Mouse (Mus musculus): ENCODE results near the gene Pkig.

DNA sequence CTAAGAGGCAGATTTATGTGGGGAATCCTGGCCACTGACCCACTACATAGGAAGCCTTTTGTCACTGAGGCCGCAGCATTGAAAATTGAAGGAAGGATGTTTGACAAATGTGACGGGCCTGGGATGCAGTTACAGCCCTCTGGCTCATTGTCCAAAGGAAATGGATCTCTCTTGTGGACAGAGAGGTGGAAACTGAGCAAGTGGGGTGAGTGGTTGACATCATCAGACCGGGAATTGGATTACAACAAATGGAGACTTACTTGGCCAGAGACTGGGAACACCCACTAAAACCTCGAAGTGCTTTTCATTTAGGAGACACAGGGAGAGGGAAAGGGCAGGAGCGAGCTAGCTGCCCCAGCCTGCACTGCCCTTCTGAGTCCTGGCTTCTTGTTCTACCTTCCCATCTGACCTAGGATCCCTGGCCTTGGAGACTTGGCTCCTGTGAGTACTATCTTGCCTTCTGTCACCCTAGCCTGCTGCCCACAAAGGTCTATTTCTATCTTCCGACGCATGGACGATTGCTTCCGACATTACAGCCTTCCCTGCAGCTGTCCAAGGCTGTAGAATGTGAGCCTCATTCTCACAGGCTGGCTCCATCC is 35.6 kb downstream of the Pkig start:
- TF ChIP-seq CTCF (IDR thresholded peaks at IDR 0.05; ENCODE audit: borderline replicate concordance, control insufficient read depth, extremely low read depth, insufficient read depth, low read length, poor library complexity) (no peak), POLR2A (IDR thresholded peaks at IDR 0.05; ENCODE audit: control insufficient read depth, extremely low read depth, insufficient read depth, low read length, poor library complexity) (no peak)

Data from thymus, adult 2 months (tissue).